Mouse (Mus musculus) Patski (cell line): ENCODE data around the gene Gadd45a. TPM values are rescaled to one million over a fixed set of nuclear protein-coding genes. Genes with fewer than 3 reads are reported as not detected.

ENCODE experiments used
- ATAC-seq: fragments of 100-300 bp; one replicate; pipeline ENCODE4 v1.8.0; 2021
- CTCF ChIA-PET: fragments of 350-600 bp; sonication (Branson Sonifier 250); formaldehyde crosslinking; loops from one replicate; lab custom pipeline; 2022; ENCODE audit warnings: inconsistent platforms; lab: Charles Lee
- POLR2A ChIA-PET: fragments of 350-600 bp; sonication (Branson Sonifier 250); formaldehyde crosslinking; loops from one replicate; lab custom pipeline; 2022; ENCODE audit warnings: antibody characterized with exemption, inconsistent platforms; lab: Charles Lee
- DNase-seq: peaks from one replicate; pipeline ENCODE4 v3.0.0-alpha.2; 2011; ENCODE audit warnings: low read depth, low spot score
- H3K27me3 ChIP-seq: fragments of 371-371 bp; one replicate; pipeline ENCODE4 v1.5.1; 2021
- CTCF ChIP-seq: fragments of 100-300 bp; IDR thresholded peaks from one replicate; pipeline ENCODE4 v1.5.1; 2021
- in situ Hi-C: fragments of 300-500 bp; cut with MboI; formaldehyde crosslinking; loops from 3 replicates; pipeline ENCODE4 v1.11.1; 2018; ENCODE audit warnings: low pct_unique_long_range_greater_than_20kb, mixed read lengths
- polyA plus RNA-seq: library from polyadenylated mRNA; unstranded; gene quantifications from one replicate; pipeline ENCODE4 v1.2.3, GENCODE M21; 2021

The Gadd45a gene
- polyA plus RNA-seq, 1 experiment from 2014 or later = 138 TPM

GRCm38 (mm10) chr6:66989518-66989917 is 47.7 kb downstream of the Gadd45a start:
- no peaks in the 10 kb centered on the region for H3K27me3 ChIP-seq
- TF ChIP-seq CTCF = no peak
- ChIA-PET POLR2A (no interaction called here), CTCF (no interaction called here)
- ATAC-seq (no peak), DNase-seq (no peak)
- in situ Hi-C loops = no loop called here

- POLR2A ChIA-PET = no interaction called here
- DNase-seq (no peak), ATAC-seq (no peak)
- in situ Hi-C loops = no loop called here
- CTCF ChIA-PET = interaction anchor here (0.7 kb wide), 1 partner anchor 24 kb away, joined by 3 read pairs; no protein-coding TSS in a partner anchor
- no peak for TF ChIP-seq CTCF
- no peaks in the 10 kb centered on the region for H3K27me3 ChIP-seq
These were observed 48.2 kb downstream of the Gadd45a start for GRCm38 (mm10) chr6:66989037-66989436.

GRCm38 (mm10) chr6:66988363-66988762 is 48.9 kb downstream of the Gadd45a start:
- DNase-seq = no peak
- CTCF ChIA-PET = no interaction called here
- H3K27me3 ChIP-seq = no peaks in the 10 kb centered on the region
- no peak for ATAC-seq
- POLR2A ChIA-PET = no interaction called here
- in situ Hi-C loops = no loop called here
- no peak for TF ChIP-seq CTCF

- no peaks in the 10 kb centered on the region for H3K27me3 ChIP-seq
- ChIA-PET CTCF (no interaction called here), POLR2A (interaction anchor here (0.7 kb wide), 1 partner anchor 181 kb away, joined by 11 read pairs; no protein-coding TSS in a partner anchor)
- ATAC-seq = no peak
- in situ Hi-C loops = no loop called here
- no peak for TF ChIP-seq CTCF
- no peak for DNase-seq
These were observed 49.6 kb downstream of the Gadd45a start for GRCm38 (mm10) chr6:66987643-66988042.

GRCm38 (mm10) chr6:66986063-66986462 is 51.2 kb downstream of the Gadd45a start:
- H3K27me3 ChIP-seq = no peaks in the 10 kb centered on the region
- CTCF ChIA-PET = interaction anchor here (1.4 kb wide), 1 partner anchor 9 kb away, joined by 3 read pairs; no protein-coding TSS in a partner anchor
- POLR2A ChIA-PET = no interaction called here
- DNase-seq (no peak), ATAC-seq (no peak)
- TF ChIP-seq CTCF = no peak
- in situ Hi-C loops = no loop called here

GRCm38 (mm10) chr6:66985500-66985899 is 51.8 kb downstream of the Gadd45a start:
- no peak for TF ChIP-seq CTCF
- CTCF ChIA-PET = interaction anchor here (1.2 to 2.0 kb wide), 2 partner anchors 12 to 50 kb away, joined by 3 to 6 read pairs; no protein-coding TSS in a partner anchor
- DNase-seq (no peak), ATAC-seq (no peak)
- POLR2A ChIA-PET = interaction anchor here (1.0 kb wide), 1 partner anchor 30 kb away, joined by 5 read pairs; no protein-coding TSS in a partner anchor
- in situ Hi-C loops = no loop called here
- no peaks in the 10 kb centered on the region for H3K27me3 ChIP-seq

Other genes with a start within 250 kb of the Gadd45a start
- 0.03 TPM for gene Vmn1r39, start 226.8 kb downstream of the Gadd45a start, polyA plus RNA-seq
- gene Gng12, start 141.1 kb downstream of the Gadd45a start, polyA plus RNA-seq = 169 TPM
- 570 TPM for gene Serbp1, start 200.7 kb upstream of the Gadd45a start, polyA plus RNA-seq